In the genomic region with DNA sequence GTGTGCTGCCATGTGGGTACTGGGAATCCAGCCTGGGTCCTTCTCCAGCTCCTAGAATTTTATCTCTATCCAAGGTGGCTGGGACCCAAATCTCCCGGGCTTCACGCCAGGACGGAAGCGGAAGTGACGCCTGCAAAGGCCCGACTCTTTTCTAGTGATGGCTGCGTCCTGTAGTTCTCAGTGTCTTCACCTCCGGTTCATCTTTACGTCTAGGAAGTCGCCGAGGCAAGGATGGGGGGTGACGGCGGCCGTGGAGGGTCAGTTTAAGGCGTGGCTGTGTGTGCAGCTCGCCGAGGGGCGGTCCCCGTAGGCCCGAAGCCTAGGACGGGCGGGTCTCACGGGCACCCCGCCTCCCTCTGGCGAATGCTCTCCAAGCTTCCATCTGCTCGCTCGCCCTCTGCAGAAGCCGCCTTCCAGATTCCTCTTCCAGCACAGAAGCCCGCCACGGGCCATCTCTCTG, we compare ENCODE assay signal across 8 mouse cellular contexts. TPM values are rescaled to one million over a fixed set of nuclear protein-coding genes. Genes with fewer than 3 reads are reported as not detected.
DNase-seq lines count a peak whose midpoint lies in the region; ATAC-seq and TF ChIP-seq lines count a peak whose summit lies in the region.

A gene (plus strand): TSS at position 117 of the 460 bp plus-strand sequence.

- no peak for TF ChIP-seq CTCF in bone marrow, adult 2 months (IDR thresholded peaks at IDR 0.05; ENCODE audit: control insufficient read depth, insufficient read depth, low read length)
- peak; percentile 40 for TF ChIP-seq CTCF in midbrain, postnatal 0 days (IDR thresholded peaks at IDR 0.05)

- ATAC-seq in embryonic facial prominence, embryonic 15.5 days (ENCODE audit: insufficient number of reproducible peaks, low FRiP score, low TSS enrichment, low read depth): peak; percentile 98
- peak; percentile 99 for ATAC-seq in limb, embryonic 14.5 days (ENCODE audit: low FRiP score, low read depth)
- ATAC-seq in midbrain, postnatal 0 days (ENCODE audit: low FRiP score): peak; percentile 97

- H3K4me3 ChIP-seq in bone marrow, adult 2 months (replicated peaks; ENCODE audit: control insufficient read depth, low read depth, low read length): peak within 1 kb of the TSS; percentile 54
- H3K4me3 ChIP-seq in embryonic facial prominence, embryonic 15.5 days (replicated peaks): peak within 1 kb of the TSS; percentile 70
- peak within 1 kb of the TSS; percentile 62 for H3K4me3 ChIP-seq in limb, embryonic 14.5 days (replicated peaks; ENCODE audit: low read length)
- peak within 1 kb of the TSS; percentile 62 for H3K4me3 ChIP-seq in midbrain, postnatal 0 days (ENCODE audit: low read depth, low read length)

- peak; percentile 55; the same call in 1 of the 2 replicates for TF ChIP-seq POLR2A in bone marrow, adult 2 months (IDR thresholded peaks at IDR 0.05; ENCODE audit: borderline replicate concordance, control insufficient read depth, low read depth, low read length)
- TF ChIP-seq POLR2A in limb, embryonic 14.5 days (IDR thresholded peaks at IDR 0.05; ENCODE audit: borderline replicate concordance, extremely low read depth, insufficient read depth, insufficient read length): no peak

- H3K36me3 ChIP-seq in embryonic facial prominence, embryonic 15.5 days: peaks cover 10% of the 10 kb centered on the region; the same call in 1 of the 2 replicates
- H3K36me3 ChIP-seq in limb, embryonic 14.5 days (ENCODE audit: control insufficient read depth, insufficient read depth, low read length): no peaks in the 10 kb centered on the region; the same call in 1 of the 2 replicates
- H3K36me3 ChIP-seq in midbrain, postnatal 0 days (ENCODE audit: insufficient read depth, low read length): no peaks in the 10 kb centered on the region

- WGBS in bone marrow, adult 2 months: 1% methylated on average over 30 of the region's 30 CpGs
- under 1% methylated on average over 30 of the region's 30 CpGs for WGBS in embryonic facial prominence, embryonic 15.5 days
- WGBS in limb, embryonic 14.5 days: 0% methylated on average over 23 of the region's 30 CpGs
- WGBS in midbrain, postnatal 0 days: 0% methylated on average over 30 of the region's 30 CpGs

- H3K4me2 ChIP-seq in embryonic facial prominence, embryonic 15.5 days (replicated peaks): peak within 1 kb of the TSS; percentile 53
- peak within 1 kb of the TSS; percentile 58 for H3K4me2 ChIP-seq in limb, embryonic 14.5 days (replicated peaks; ENCODE audit: low read depth, low read length, severe bottlenecking)
- peak within 1 kb of the TSS; percentile 56 for H3K4me2 ChIP-seq in midbrain, postnatal 0 days (ENCODE audit: low read depth, low read length, poor library complexity, severe bottlenecking)

- H3K9ac ChIP-seq in embryonic facial prominence, embryonic 15.5 days: peak within 1 kb of the TSS; percentile 70
- peak within 1 kb of the TSS; percentile 70 for H3K9ac ChIP-seq in limb, embryonic 14.5 days (ENCODE audit: low read depth, low read length, severe bottlenecking)
- peak within 1 kb of the TSS; percentile 83 for H3K9ac ChIP-seq in midbrain, postnatal 0 days (replicated peaks; ENCODE audit: low read length, poor library complexity, severe bottlenecking)

- peaks cover 20% of the 10 kb centered on the region for H3K27me3 ChIP-seq in embryonic facial prominence, embryonic 15.5 days
- no peaks in the 10 kb centered on the region for H3K27me3 ChIP-seq in limb, embryonic 14.5 days (ENCODE audit: control insufficient read depth, insufficient read depth, low read length)
- H3K27me3 ChIP-seq in midbrain, postnatal 0 days (ENCODE audit: insufficient read depth, low read length): peaks cover 5% of the 10 kb centered on the region; the same call in 1 of the 2 replicates

- H3K27ac ChIP-seq in bone marrow, adult 2 months (ENCODE audit: control insufficient read depth, insufficient read depth, low read depth, low read length, poor library complexity): no peak within 1 kb of the TSS; the same call in 1 of the 2 replicates
- peak within 1 kb of the TSS; percentile 79 for H3K27ac ChIP-seq in embryonic facial prominence, embryonic 15.5 days (replicated peaks)
- peak within 1 kb of the TSS; percentile 75 for H3K27ac ChIP-seq in limb, embryonic 14.5 days (replicated peaks; ENCODE audit: low read depth, low read length)
- H3K27ac ChIP-seq in midbrain, postnatal 0 days (ENCODE audit: low read depth, low read length): peak within 1 kb of the TSS; percentile 86

- no peaks in the 10 kb centered on the region; the same call in 1 of the 2 replicates for H3K4me1 ChIP-seq in bone marrow, adult 2 months (ENCODE audit: control insufficient read depth, insufficient read depth, low read length)
- 0 out of 2 replicates have a peak, but pooled peaks cover 3% of the 10 kb centered on the region for H3K4me1 ChIP-seq in embryonic facial prominence, embryonic 15.5 days
- H3K4me1 ChIP-seq in limb, embryonic 14.5 days (ENCODE audit: control insufficient read depth, insufficient read depth, low read length): no peaks in the 10 kb centered on the region
- H3K4me1 ChIP-seq in midbrain, postnatal 0 days (ENCODE audit: insufficient read depth, low read length): peaks cover 3% of the 10 kb centered on the region; the same call in 1 of the 2 replicates

- 0 out of 2 replicates have a peak, but pooled peaks cover 6% of the 10 kb centered on the region for H3K9me3 ChIP-seq in embryonic facial prominence, embryonic 15.5 days (replicated peaks)
- no peaks in the 10 kb centered on the region for H3K9me3 ChIP-seq in limb, embryonic 14.5 days (ENCODE audit: control insufficient read depth, low read length)
- no peaks in the 10 kb centered on the region for H3K9me3 ChIP-seq in midbrain, postnatal 0 days (ENCODE audit: low read length)

- peak; percentile 99 for DNase-seq in 416B (ENCODE audit: low read depth)
- DNase-seq in heart, adult 8-10 months (ENCODE audit: low spot score): peak; percentile 99
- peak; percentile 100 for DNase-seq in kidney, adult 9 months
- DNase-seq in limb, embryonic 14.5 days (ENCODE audit: low spot score): peak; percentile 95
- peak; percentile 97 for DNase-seq in midbrain, postnatal 0 days (ENCODE audit: low spot score)
- DNase-seq in spleen, postnatal 14 days (ENCODE audit: low spot score in 2 of 2): peak; percentile 85 to 91

RNA-seq across cellular contexts. Expression of the gene that starts here (rescaled TPM):
- 5.5 and 5.9 TPM in 2 replicates for polyA plus RNA-seq in bone marrow, adult 2 months (2011; ENCODE audit: insufficient read depth, insufficient read length, low replicate concordance, missing spikeins)
- 18.0 and 20.4 TPM in 2 replicates for polyA plus RNA-seq in embryonic facial prominence, embryonic 15.5 days (2015; fragmentation: Nextera tagmentation; extraction: Ambion mirVana)
- 1 to 10 TPM; 3.2 to 5.7 (median 5.1) TPM for total RNA-seq in heart, adult 8-10 months (2022)
- polyA plus RNA-seq in limb, embryonic 14.5 days (2012; rRNA removed): 10.6 and 13.1 TPM in 2 replicates
- 18.2 and 20.0 TPM in 2 replicates for polyA plus RNA-seq in limb, embryonic 14.5 days (2014; fragmentation: Nextera tagmentation; extraction: Ambion mirVana)
- total RNA-seq in midbrain, postnatal 0 days (2014; rRNA removed): 21.3 and 27.1 TPM in 2 replicates
- 44.2 and 47.5 TPM in 2 replicates for polyA plus RNA-seq in midbrain, postnatal 0 days (2015; fragmentation: Nextera tagmentation; extraction: Ambion mirVana)
